Mouse (Mus musculus) midbrain, embryonic 10.5 days (tissue): ENCODE measurements around the gene H1fx. TPM values are rescaled to one million over a fixed set of nuclear protein-coding genes. Genes with fewer than 3 reads are reported as not detected.

ENCODE experiments used
- DNase-seq: peaks from one replicate; pipeline ENCODE4 v3.0.0-alpha.2; 2017; ENCODE audit warnings: low spot score
- H3K27ac ChIP-seq: fragments of 300-500 bp; sonication (generic); replicated peaks from 2 replicates; pipeline ENCODE4 v1.5.1; 2016; ENCODE audit warnings: mild to moderate bottlenecking
- H3K27me3 ChIP-seq: fragments of 300-500 bp; sonication (generic); 2 replicates; pipeline ENCODE4 v1.6.1; 2016; ENCODE audit warnings: low read depth, mild to moderate bottlenecking; ENCODE audit not compliant: poor library complexity, severe bottlenecking
- H3K36me3 ChIP-seq: fragments of 300-500 bp; sonication (generic); 2 replicates; pipeline ENCODE4 v1.6.1; 2016; ENCODE audit warnings: mild to moderate bottlenecking, moderate library complexity
- H3K4me1 ChIP-seq: fragments of 300-500 bp; sonication (generic); 2 replicates; pipeline ENCODE4 v1.6.1; 2016
- H3K4me3 ChIP-seq: fragments of 300-500 bp; sonication (generic); 2 replicates; pipeline ENCODE4 v1.5.1; 2016; ENCODE audit warnings: mild to moderate bottlenecking, moderate library complexity
- H3K9me3 ChIP-seq: fragments of 300-500 bp; sonication (generic); replicated peaks from 2 replicates; pipeline ENCODE4 v1.6.1; 2016; ENCODE audit warnings: mild to moderate bottlenecking
- WGBS: fragments of 180-500 bp; shearing (Covaris S2); methylation state at CpG from one replicate; pipeline ENCODE4 v1.1.7; 2016; 5-methylcytosine and 5-hydroxymethylcytosine counted together
- polyA plus RNA-seq: library from polyadenylated mRNA; unstranded; fragments of >200 nt; fragmentation: Nextera tagmentation; extraction: Ambion mirVana; gene quantifications from 2 replicates; pipeline ENCODE4 v1.2.1, GENCODE M21; 2016

Gene H1fx
- polyA plus RNA-seq, 1 experiment from 2014 or later, result 22.1 TPM

- H3K36me3 ChIP-seq, result peaks cover 51% of the 10 kb centered on the region
- 85% methylated on average over 4 of the region's 4 CpGs for WGBS
- H3K27ac ChIP-seq, result no peak overlapping the region
- no peaks in the 10 kb centered on the region for H3K27me3 ChIP-seq
- no peak overlapping the region for H3K4me3 ChIP-seq
- no peak for DNase-seq
- H3K9me3 ChIP-seq, result no peaks in the 10 kb centered on the region
- peaks cover 21% of the 10 kb centered on the region for H3K4me1 ChIP-seq
These were observed 16.9 kb upstream of the H1fx start for GRCm38 (mm10) chr6:87998358-87998757.

GRCm38 (mm10) chr6:87997706-87998265 lies 16.3 kb upstream of the H1fx start:
- H3K27ac ChIP-seq, result no peak overlapping the region
- DNase-seq, result peak; percentile 81
- peaks cover 45% of the 10 kb centered on the region for H3K36me3 ChIP-seq
- H3K27me3 ChIP-seq, result no peaks in the 10 kb centered on the region
- no peak overlapping the region for H3K4me3 ChIP-seq
- WGBS, result 67% methylated on average over 7 of the region's 7 CpGs
- H3K9me3 ChIP-seq, result no peaks in the 10 kb centered on the region
- H3K4me1 ChIP-seq, result peaks cover 27% of the 10 kb centered on the region

GRCm38 (mm10) chr6:87996606-87997005 lies 15.2 kb upstream of the H1fx start:
- H3K4me1 ChIP-seq, result peaks cover 39% of the 10 kb centered on the region
- peaks cover 33% of the 10 kb centered on the region for H3K36me3 ChIP-seq
- H3K27ac ChIP-seq, result no peak overlapping the region
- H3K27me3 ChIP-seq, result no peaks in the 10 kb centered on the region
- no peak overlapping the region for H3K4me3 ChIP-seq
- no peak for DNase-seq
- 92% methylated on average over 9 of the region's 9 CpGs for WGBS
- no peaks in the 10 kb centered on the region for H3K9me3 ChIP-seq

- 0 out of 2 replicates have a peak overlapping the region, but pooled peaks have one; percentile 7 for H3K27ac ChIP-seq
- no peaks in the 10 kb centered on the region for H3K27me3 ChIP-seq
- peaks cover 23% of the 10 kb centered on the region for H3K36me3 ChIP-seq
- no peak for DNase-seq
- H3K4me1 ChIP-seq, result peaks cover 48% of the 10 kb centered on the region
- H3K4me3 ChIP-seq, result no peak overlapping the region
- WGBS, result 84% methylated on average over 4 of the region's 4 CpGs
- no peaks in the 10 kb centered on the region for H3K9me3 ChIP-seq
These were observed 14.1 kb upstream of the H1fx start for GRCm38 (mm10) chr6:87995519-87995918.

- peaks cover 12% of the 10 kb centered on the region for H3K36me3 ChIP-seq
- peak overlapping the region; percentile 51 for H3K4me3 ChIP-seq
- H3K4me1 ChIP-seq, result peaks cover 50% of the 10 kb centered on the region
- WGBS, result 6% methylated on average over 18 of the region's 18 CpGs
- no peaks in the 10 kb centered on the region for H3K9me3 ChIP-seq
- peak overlapping the region; percentile 87 for H3K27ac ChIP-seq
- H3K27me3 ChIP-seq, result no peaks in the 10 kb centered on the region
- peak; percentile 89 for DNase-seq
These were observed 12.5 kb upstream of the H1fx start for GRCm38 (mm10) chr6:87993790-87994571.

DNA sequence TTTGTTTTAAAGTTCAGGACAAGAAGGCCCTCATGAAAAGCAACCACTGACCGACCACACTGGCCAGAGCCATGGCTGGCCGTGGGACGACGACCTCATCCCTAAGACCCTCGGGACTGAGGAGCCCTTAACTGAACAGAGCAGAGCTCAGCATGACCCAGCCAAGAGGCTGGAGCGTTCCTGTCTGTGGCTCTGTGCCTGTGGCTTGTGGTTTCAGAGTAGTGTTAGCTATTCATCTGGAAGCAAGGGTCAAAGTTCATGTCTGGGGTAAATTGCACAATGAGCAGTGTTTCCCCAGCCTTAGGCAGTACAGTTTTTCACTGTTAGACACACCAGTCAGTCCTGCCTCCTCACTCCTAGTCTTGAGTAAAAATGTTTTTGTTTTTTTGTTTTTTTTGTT lies 11.3 kb upstream of the H1fx start:
- no peaks in the 10 kb centered on the region for H3K27me3 ChIP-seq
- no peaks in the 10 kb centered on the region for H3K9me3 ChIP-seq
- no peak overlapping the region for H3K4me3 ChIP-seq
- peak; percentile 60 for DNase-seq
- peak overlapping the region; percentile 87 for H3K27ac ChIP-seq
- H3K36me3 ChIP-seq, result peaks cover 21% of the 10 kb centered on the region
- peaks cover 50% of the 10 kb centered on the region for H3K4me1 ChIP-seq
- WGBS, result 7% methylated on average over 6 of the region's 6 CpGs

GRCm38 (mm10) chr6:87991886-87992285 lies 10.4 kb upstream of the H1fx start:
- no peaks in the 10 kb centered on the region for H3K9me3 ChIP-seq
- H3K4me3 ChIP-seq, result no peak overlapping the region
- no peaks in the 10 kb centered on the region for H3K27me3 ChIP-seq
- WGBS, result 80% methylated on average over 1 of the region's 1 CpGs
- H3K27ac ChIP-seq, result peak overlapping the region; percentile 87
- peaks cover 50% of the 10 kb centered on the region for H3K4me1 ChIP-seq
- peaks cover 29% of the 10 kb centered on the region for H3K36me3 ChIP-seq
- DNase-seq, result no peak

GRCm38 (mm10) chr6:87991216-87991615 lies 9.8 kb upstream of the H1fx start:
- H3K36me3 ChIP-seq, result peaks cover 30% of the 10 kb centered on the region
- DNase-seq, result no peak
- H3K9me3 ChIP-seq, result no peaks in the 10 kb centered on the region
- WGBS, result 82% methylated on average over 4 of the region's 4 CpGs
- H3K27me3 ChIP-seq, result no peaks in the 10 kb centered on the region
- peaks cover 50% of the 10 kb centered on the region for H3K4me1 ChIP-seq
- H3K27ac ChIP-seq, result no peak overlapping the region; the same call in 1 of the 2 replicates
- no peak overlapping the region for H3K4me3 ChIP-seq

DNA sequence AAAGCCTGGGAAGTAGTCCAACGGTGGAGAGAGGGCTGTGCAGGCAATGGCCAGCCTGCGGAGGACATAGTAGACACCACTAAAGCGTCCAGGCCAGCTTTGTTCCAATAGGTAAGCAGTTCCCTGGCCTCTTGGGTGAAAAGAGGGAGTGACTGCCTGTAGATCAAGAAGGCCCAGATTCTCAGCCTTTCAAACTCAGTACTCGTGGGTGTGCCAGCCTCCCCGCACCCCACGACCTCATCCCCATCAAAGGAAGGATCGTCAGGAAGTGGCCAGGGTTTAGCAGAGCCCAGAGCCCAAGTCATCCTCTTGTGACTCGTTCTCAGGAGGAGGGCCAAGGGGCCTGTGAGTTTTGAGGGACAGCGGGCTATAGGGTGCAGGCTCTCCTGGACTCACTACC lies 1.1 kb upstream of the H1fx start:
- H3K9me3 ChIP-seq, result no peaks in the 10 kb centered on the region
- peak overlapping the region; percentile 98 for H3K27ac ChIP-seq
- H3K4me3 ChIP-seq, result peak overlapping the region; percentile 89
- peaks cover 25% of the 10 kb centered on the region for H3K4me1 ChIP-seq
- H3K27me3 ChIP-seq, result no peaks in the 10 kb centered on the region
- WGBS, result 77% methylated on average over 9 of the region's 9 CpGs
- H3K36me3 ChIP-seq, result peaks cover 57% of the 10 kb centered on the region
- DNase-seq, result no peak

DNA sequence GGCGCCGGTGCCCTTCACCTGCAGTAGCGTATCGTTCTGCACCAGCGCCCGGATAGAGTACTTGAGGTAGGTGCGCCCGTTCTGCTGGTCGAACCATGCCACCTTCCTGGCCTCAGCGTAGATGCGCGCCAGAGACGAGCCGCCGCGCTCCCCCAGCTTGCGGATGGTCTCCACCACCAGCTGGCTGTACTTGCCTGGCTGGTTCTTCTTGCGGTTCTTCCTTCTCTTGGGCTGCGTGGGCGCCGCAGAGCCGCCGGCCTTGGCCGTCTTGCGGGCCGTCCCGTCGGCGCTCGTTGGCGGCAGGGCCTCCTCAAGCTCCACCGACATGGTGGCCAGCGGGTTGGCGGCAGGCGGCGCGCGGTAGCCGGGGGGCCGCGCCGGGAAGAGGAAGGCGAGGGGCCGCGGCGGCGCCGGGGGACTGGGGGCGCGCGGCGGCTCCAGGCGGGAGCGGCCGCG lies 379 bp downstream of the H1fx start:
- peak; percentile 68 for DNase-seq
- H3K4me3 ChIP-seq, result peak overlapping the region; percentile 89
- 3% methylated on average over 53 of the region's 56 CpGs for WGBS

GRCm38 (mm10) chr6:87980374-87981029 lies 935 bp downstream of the H1fx start:
- WGBS, result under 1% methylated on average over 66 of the region's 66 CpGs
- H3K27me3 ChIP-seq, result no peaks in the 10 kb centered on the region
- peaks cover 25% of the 10 kb centered on the region for H3K4me1 ChIP-seq
- H3K9me3 ChIP-seq, result no peaks in the 10 kb centered on the region
- H3K27ac ChIP-seq, result peak overlapping the region; percentile 98
- DNase-seq, result peak; percentile 96
- H3K36me3 ChIP-seq, result peaks cover 38% of the 10 kb centered on the region
- peak overlapping the region; percentile 89 for H3K4me3 ChIP-seq

More for the DNA sequence above, 379 bp downstream of the H1fx start:
- Histone ChIP-seq H3K36me3 (peaks cover 43% of the 10 kb centered on the region), H3K4me1 (peaks cover 25% of the 10 kb centered on the region), H3K9me3 (no peaks in the 10 kb centered on the region), H3K27ac (peak overlapping the region; percentile 98), H3K27me3 (no peaks in the 10 kb centered on the region)

GRCm38 (mm10) chr6:87979728-87980127 lies 1.7 kb downstream of the H1fx start:
- Histone ChIP-seq H3K9me3 (no peaks in the 10 kb centered on the region), H3K4me3 (peak overlapping the region; percentile 89), H3K27ac (peak overlapping the region; percentile 98), H3K4me1 (peaks cover 25% of the 10 kb centered on the region), H3K36me3 (peaks cover 31% of the 10 kb centered on the region), H3K27me3 (no peaks in the 10 kb centered on the region)
- WGBS, result 72% methylated on average over 3 of the region's 3 CpGs
- peak; percentile 23 for DNase-seq

DNA sequence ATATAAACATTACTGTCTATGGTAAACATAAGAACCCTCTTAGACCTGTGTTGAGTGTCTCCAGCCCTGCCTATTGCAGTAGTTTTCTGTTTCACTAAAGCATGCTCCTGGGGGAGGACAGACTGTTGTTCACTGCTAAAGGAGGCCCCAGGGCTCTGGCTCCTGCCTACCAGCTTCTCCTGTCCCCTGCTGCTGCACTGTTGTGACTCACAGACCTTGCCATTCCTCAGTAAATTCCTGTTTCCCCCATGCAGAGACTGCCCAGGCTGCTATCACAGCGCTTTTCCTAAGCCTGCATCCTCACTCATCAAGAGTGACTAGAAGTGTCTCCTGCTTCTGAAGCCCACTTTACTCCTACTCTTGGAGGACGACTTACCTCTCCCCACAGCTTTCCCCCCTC lies 11.4 kb downstream of the H1fx start:
- Histone ChIP-seq H3K4me1 (no peaks in the 10 kb centered on the region), H3K36me3 (no peaks in the 10 kb centered on the region), H3K27me3 (no peaks in the 10 kb centered on the region), H3K9me3 (no peaks in the 10 kb centered on the region), H3K27ac (no peak overlapping the region), H3K4me3 (no peak overlapping the region)
- DNase-seq, result no peak
- 9% methylated on average over 2 of the region's 2 CpGs for WGBS
